Mouse (Mus musculus) hindlimb bud, embryonic 11.5 days (tissue): ENCODE results near the gene Plscr1.

ENCODE experiments used
- DNase-seq: peaks from one replicate; pipeline ENCODE4 v3.0.0-alpha.2; 2012; ENCODE audit warnings: low read depth, low spot score; ENCODE audit errors: extremely low spot score

Plscr1 gene

DNA sequence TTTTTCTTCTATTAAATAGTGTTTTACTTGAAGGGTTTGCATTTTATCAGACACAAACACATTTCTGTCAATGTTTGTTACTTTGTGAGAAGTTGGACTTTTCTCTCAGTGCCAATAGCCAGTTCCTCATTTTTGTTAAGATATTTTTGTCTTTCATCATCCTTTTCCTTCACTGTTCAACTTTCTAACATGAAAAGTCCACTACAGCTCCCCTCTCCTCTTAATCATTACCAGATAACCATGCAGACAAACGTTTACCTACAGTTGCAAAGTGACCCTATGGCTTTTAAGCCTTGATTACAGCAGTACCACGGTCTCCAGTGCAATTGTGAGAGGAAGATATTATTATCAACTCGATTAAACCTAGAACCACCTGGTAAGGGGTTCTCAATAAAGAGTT is 51.7 kb downstream of the Plscr1 start:
- no peak for DNase-seq

DNA sequence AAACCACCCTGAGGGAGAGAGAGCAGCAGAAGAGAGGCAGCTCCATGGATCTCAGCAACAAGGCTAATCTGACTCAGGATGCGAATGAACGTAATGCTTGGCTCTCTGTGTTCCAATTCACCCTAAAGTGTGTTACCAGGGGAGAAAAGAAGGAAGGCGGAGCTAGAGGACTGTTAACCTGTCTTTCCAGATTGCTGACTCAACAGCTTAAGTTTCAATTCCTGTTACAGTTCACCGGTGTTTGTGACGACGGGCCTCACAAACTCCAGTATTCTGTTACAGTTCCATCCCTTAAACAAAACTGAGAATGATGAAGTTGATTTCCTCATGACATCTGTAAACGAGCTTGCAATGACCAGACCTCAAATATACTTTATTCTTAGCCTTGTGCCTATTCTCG is 55.5 kb downstream of the Plscr1 start:
- DNase-seq, result no peak

GRCm38 (mm10) chr9:92305620-92306220 is 56.2 kb downstream of the Plscr1 start:
- no peak for DNase-seq

- DNase-seq, result no peak
Observed at GRCm38 (mm10) chr9:92309077-92309476, 59.5 kb downstream of the Plscr1 start, which contains the start of gene 1700057G04Rik. Gene 1700057G04Rik, plus strand, starts transcription at chr9:92309377.

- DNase-seq, result no peak
Observed at GRCm38 (mm10) chr9:92316791-92317190, 67.2 kb downstream of the Plscr1 start.
